Mouse (Mus musculus) midbrain, postnatal 0 days (tissue): ENCODE results near the gene Adck1. TPM values are rescaled to one million over a fixed set of nuclear protein-coding genes. Genes with fewer than 3 reads are reported as not detected.

Source experiments
- ATAC-seq: fragments of 200-750 bp; cut with Nextera tagmentation; 2 replicates; pipeline ENCODE4 v1.8.0; 2017; ENCODE audit warnings: moderate number of reproducible peaks, mild to moderate bottlenecking, moderate TSS enrichment, moderate library complexity; ENCODE audit not compliant: low FRiP score
- DNase-seq: peaks from one replicate; pipeline ENCODE4 v3.0.0-alpha.2; 2015; ENCODE audit warnings: low spot score
- H3K27ac ChIP-seq: fragments of 300-500 bp; sonication (generic); 2 replicates; pipeline ENCODE4 v1.5.1; 2014; ENCODE audit warnings: low read depth, mild to moderate bottlenecking, low read length, mixed read lengths
- H3K27me3 ChIP-seq: fragments of 300-500 bp; sonication (generic); 2 replicates; pipeline ENCODE4 v1.6.1; 2014; ENCODE audit warnings: low read length, control low read depth, mixed read lengths; ENCODE audit not compliant: insufficient read depth
- H3K36me3 ChIP-seq: fragments of 300-500 bp; sonication (generic); 2 replicates; pipeline ENCODE4 v1.6.1; 2014; ENCODE audit warnings: low read length, control low read depth, mixed read lengths; ENCODE audit not compliant: insufficient read depth
- H3K4me1 ChIP-seq: fragments of 300-500 bp; sonication (generic); 2 replicates; pipeline ENCODE4 v1.6.1; 2014; ENCODE audit warnings: mild to moderate bottlenecking, control low read depth, antibody characterized with exemption, low read length, mixed read lengths; ENCODE audit not compliant: insufficient read depth
- H3K4me2 ChIP-seq: fragments of 300-500 bp; sonication (generic); 2 replicates; pipeline ENCODE4 v1.6.1; 2014; ENCODE audit warnings: low read depth, mild to moderate bottlenecking, low read length, mixed read lengths; ENCODE audit not compliant: poor library complexity, severe bottlenecking
- H3K4me3 ChIP-seq: fragments of 300-500 bp; sonication (generic); 2 replicates; pipeline ENCODE4 v1.5.1; 2014; ENCODE audit warnings: low read depth, mild to moderate bottlenecking, low read length, moderate library complexity
- H3K9ac ChIP-seq: fragments of 300-500 bp; sonication (generic); replicated peaks from 2 replicates; pipeline ENCODE4 v1.6.1; 2014; ENCODE audit warnings: mild to moderate bottlenecking, low read length, moderate library complexity, mixed read lengths; ENCODE audit not compliant: poor library complexity, severe bottlenecking
- H3K9me3 ChIP-seq: fragments of 300-500 bp; sonication (generic); 2 replicates; pipeline ENCODE4 v1.6.1; 2016; ENCODE audit warnings: low read length, control low read depth
- CTCF ChIP-seq: IDR thresholded peaks from 2 replicates; pipeline ENCODE4 v1.5.1; 2016; ENCODE audit warnings: antibody characterized with exemption, mild to moderate bottlenecking
- WGBS: fragments of 180-500 bp; shearing (Covaris S2); extraction: QIAGEN DNeasy Blood & Tissue Kit; methylation state at CpG from one replicate; pipeline ENCODE4 v1.1.7; 2014; 5-methylcytosine and 5-hydroxymethylcytosine counted together
- polyA plus RNA-seq: library from polyadenylated mRNA; unstranded; fragments of >200 nt; fragmentation: Nextera tagmentation; extraction: Ambion mirVana; gene quantifications from 2 replicates; pipeline ENCODE4 v1.2.1, GENCODE M21; 2015
- total RNA-seq: library from RNA; depleted of rRNA; stranded (reverse); fragments of >200 nt; gene quantifications from 2 replicates; pipeline ENCODE4 v1.2.3, GENCODE M21; 2014; rRNA removed

The Adck1 gene
- total and polyA plus RNA-seq, 2 experiments from 2014 or later = 41.5 to 49.1 TPM

GRCm38 (mm10) chr12:88472832-88473231, 112.5 kb downstream of the Adck1 start:
- Histone ChIP-seq H3K9me3 (no peaks in the 10 kb centered on the region), H3K27ac (no peak overlapping the region), H3K36me3 (no peaks in the 10 kb centered on the region), H3K4me2 (no peak overlapping the region), H3K4me3 (no peak overlapping the region), H3K27me3 (no peaks in the 10 kb centered on the region), H3K4me1 (no peaks in the 10 kb centered on the region), H3K9ac (no peak overlapping the region)
- WGBS = 84% methylated on average over 3 of the region's 3 CpGs
- DNase-seq = no peak
- no peak for ATAC-seq
- TF ChIP-seq CTCF = no peak

GRCm38 (mm10) chr12:88473796-88474195, 113.4 kb downstream of the Adck1 start:
- H3K36me3 ChIP-seq = no peaks in the 10 kb centered on the region
- ATAC-seq (no peak), DNase-seq (no peak)
- WGBS = 82% methylated on average over 6 of the region's 6 CpGs
- H3K9ac ChIP-seq = no peak overlapping the region
- no peaks in the 10 kb centered on the region for H3K27me3 ChIP-seq
- no peak overlapping the region for H3K4me2 ChIP-seq
- no peak overlapping the region for H3K4me3 ChIP-seq
- H3K27ac ChIP-seq = no peak overlapping the region
- H3K4me1 ChIP-seq = no peaks in the 10 kb centered on the region
- TF ChIP-seq CTCF = no peak
- H3K9me3 ChIP-seq = no peaks in the 10 kb centered on the region

DNA sequence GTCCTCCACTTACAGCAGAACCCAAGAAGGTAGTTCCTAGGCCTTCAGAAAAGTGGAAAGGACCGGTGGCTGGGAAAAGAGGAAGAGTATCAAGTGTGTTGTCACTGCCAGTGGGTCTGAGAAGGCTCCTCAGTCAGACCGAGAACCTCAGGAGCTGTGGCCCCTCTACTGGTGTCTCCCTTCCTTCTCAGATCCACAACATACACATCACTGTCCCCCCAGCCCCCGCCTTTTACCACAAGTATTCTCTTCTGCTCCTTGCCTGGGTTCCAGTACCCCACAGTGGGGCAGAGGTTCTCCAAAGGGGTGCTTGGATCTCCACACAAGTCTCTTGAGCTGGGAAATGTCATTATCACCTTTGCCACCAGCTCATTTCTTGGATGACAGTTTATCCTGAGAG, 115.5 kb downstream of the Adck1 start:
- no peak for TF ChIP-seq CTCF
- Histone ChIP-seq H3K27me3 (no peaks in the 10 kb centered on the region), H3K4me2 (no peak overlapping the region), H3K4me3 (no peak overlapping the region), H3K27ac (no peak overlapping the region), H3K9me3 (no peaks in the 10 kb centered on the region), H3K36me3 (no peaks in the 10 kb centered on the region), H3K9ac (no peak overlapping the region), H3K4me1 (no peaks in the 10 kb centered on the region)
- DNase-seq (no peak), ATAC-seq (no peak)
- 91% methylated on average over 3 of the region's 3 CpGs for WGBS

DNA sequence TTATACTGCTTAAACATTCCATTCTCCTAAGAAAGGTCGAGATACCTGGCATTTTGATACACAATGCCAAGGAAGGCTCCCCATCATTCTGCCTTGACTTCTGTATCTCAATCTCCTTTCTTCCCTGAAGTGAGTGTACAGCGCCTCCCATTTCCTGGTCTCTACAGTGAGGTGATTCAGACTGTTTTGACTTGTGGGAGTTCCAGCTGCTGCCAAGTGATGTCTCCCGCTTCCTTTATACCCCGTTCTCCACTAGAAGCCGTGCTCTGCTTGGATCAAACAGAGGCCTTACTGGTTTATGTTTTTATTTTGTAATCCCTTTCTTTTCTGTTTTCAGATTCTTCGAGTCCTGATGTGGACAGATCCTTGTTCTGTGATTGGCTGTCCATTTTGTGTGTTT, 116.3 kb downstream of the Adck1 start:
- H3K4me3 ChIP-seq = no peak overlapping the region
- H3K9ac ChIP-seq = no peak overlapping the region
- TF ChIP-seq CTCF = no peak
- H3K27ac ChIP-seq = no peak overlapping the region
- H3K27me3 ChIP-seq = no peaks in the 10 kb centered on the region
- 87% methylated on average over 6 of the region's 6 CpGs for WGBS
- H3K9me3 ChIP-seq = no peaks in the 10 kb centered on the region
- H3K36me3 ChIP-seq = no peaks in the 10 kb centered on the region
- ATAC-seq (no peak), DNase-seq (no peak)
- H3K4me2 ChIP-seq = no peak overlapping the region
- no peaks in the 10 kb centered on the region for H3K4me1 ChIP-seq

DNA sequence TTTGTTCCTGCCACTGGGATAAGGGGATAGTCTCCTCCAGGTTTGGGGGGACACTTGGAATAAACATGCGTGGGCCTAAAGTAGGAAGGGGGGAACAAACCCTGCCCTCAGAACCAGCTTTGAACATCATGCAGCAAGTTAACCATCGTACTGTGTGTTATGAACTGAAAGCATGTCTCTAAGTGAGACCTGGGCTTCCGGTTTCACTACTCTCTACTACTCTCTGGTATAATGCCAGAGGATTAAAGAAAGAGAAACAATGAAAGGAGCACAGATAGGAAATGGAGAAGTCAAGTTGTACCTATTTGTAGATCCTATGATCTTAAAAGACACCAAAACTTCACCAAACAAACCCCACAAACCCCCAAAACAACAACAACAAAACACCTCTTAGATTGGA, 121.3 kb downstream of the Adck1 start:
- no peak for ATAC-seq
- 79% methylated on average over 3 of the region's 3 CpGs for WGBS
- no peaks in the 10 kb centered on the region for H3K36me3 ChIP-seq

DNA sequence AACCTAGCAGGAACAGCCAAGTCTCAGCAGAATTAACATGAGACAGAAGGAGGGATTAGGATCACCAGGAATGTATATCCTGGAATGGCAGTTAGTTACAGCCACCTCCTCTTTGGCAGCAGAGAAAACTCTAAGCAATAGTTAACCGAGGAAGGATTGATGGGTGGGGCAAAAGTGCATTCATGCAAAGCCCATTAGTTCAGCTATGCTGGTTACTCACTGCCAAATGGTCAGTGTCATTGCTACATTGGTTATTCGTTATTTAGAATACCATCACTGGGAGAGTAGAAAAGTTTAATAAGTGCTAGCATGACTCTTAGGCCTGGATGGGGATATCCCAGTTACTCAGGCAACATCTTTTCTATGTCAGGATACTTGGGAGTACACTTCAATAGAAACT, 130.5 kb downstream of the Adck1 start:
- Histone ChIP-seq H3K4me2 (no peak overlapping the region), H3K36me3 (no peaks in the 10 kb centered on the region), H3K9me3 (no peaks in the 10 kb centered on the region), H3K4me3 (no peak overlapping the region), H3K4me1 (no peaks in the 10 kb centered on the region), H3K27ac (no peak overlapping the region), H3K9ac (no peak overlapping the region), H3K27me3 (no peaks in the 10 kb centered on the region)
- TF ChIP-seq CTCF = no peak
- ATAC-seq = no peak
- no peak for DNase-seq
- 70% methylated on average over 2 of the region's 2 CpGs for WGBS

More for the DNA sequence above, 121.3 kb downstream of the Adck1 start:
- no peak for DNase-seq
- no peak for TF ChIP-seq CTCF
- H3K27me3 ChIP-seq = no peaks in the 10 kb centered on the region
- H3K4me2 ChIP-seq = no peak overlapping the region
- no peaks in the 10 kb centered on the region for H3K4me1 ChIP-seq
- no peak overlapping the region for H3K4me3 ChIP-seq
- H3K9me3 ChIP-seq = no peaks in the 10 kb centered on the region
- no peak overlapping the region for H3K27ac ChIP-seq
- no peak overlapping the region for H3K9ac ChIP-seq

Other genes with a start within 250 kb of the Adck1 start
- gene Gm10436, start 178.4 kb upstream of the Adck1 start, total RNA-seq = not detected in 2 replicates
- not detected in 2 replicates for gene Gm10436, start 178.4 kb upstream of the Adck1 start, polyA plus RNA-seq
- gene Gm8332, start 110.5 kb upstream of the Adck1 start, total RNA-seq = not detected in 2 replicates
- gene Gm8332, start 110.5 kb upstream of the Adck1 start, polyA plus RNA-seq = not detected in 2 replicates
- gene Gm5662, start 86.1 kb upstream of the Adck1 start, total RNA-seq = not detected in 2 replicates
- not detected in 2 replicates for gene Gm5662, start 86.1 kb upstream of the Adck1 start, polyA plus RNA-seq
- not detected in 2 replicates for gene Gm5039, start 36.5 kb upstream of the Adck1 start, total RNA-seq
- gene Gm5039, start 36.5 kb upstream of the Adck1 start, polyA plus RNA-seq = not detected in 2 replicates